Mouse (Mus musculus): ENCODE data around the gene Fkbp14.
A peak's percentile ranks its signal among the peaks of the same experiment; 100 is the strongest.

Fkbp14 gene

GRCm38 (mm10) chr6:54586911-54587310, 10.2 kb downstream of the Fkbp14 start:
- DNase-seq, result no peak

- DNase-seq, result peak; percentile 11
These were observed 10.9 kb downstream of the Fkbp14 start for GRCm38 (mm10) chr6:54586175-54586574.

GRCm38 (mm10) chr6:54573218-54573955, 23.7 kb downstream of the Fkbp14 start:
- DNase-seq, result no peak

- DNase-seq, result no peak
These were observed 27.3 kb downstream of the Fkbp14 start for GRCm38 (mm10) chr6:54569776-54570175.

- no peak for DNase-seq
These were observed 30.6 kb downstream of the Fkbp14 start for GRCm38 (mm10) chr6:54566546-54566919.

GRCm38 (mm10) chr6:54565665-54566545, 31.2 kb downstream of the Fkbp14 start, which contains the start of gene Scrn1:
Scrn1 (minus strand) TSS chr6:54566489.
- peak; percentile 85 for DNase-seq

- peak; percentile 43 for DNase-seq
These were observed 32.1 kb downstream of the Fkbp14 start for GRCm38 (mm10) chr6:54565012-54565411.

GRCm38 (mm10) chr6:54564506-54564991, 32.6 kb downstream of the Fkbp14 start:
- no peak for DNase-seq

- no peak for DNase-seq
These were observed 33.5 kb downstream of the Fkbp14 start for GRCm38 (mm10) chr6:54563561-54563960.

GRCm38 (mm10) chr6:54562018-54562809, 34.9 kb downstream of the Fkbp14 start:
- DNase-seq, result no peak

GRCm38 (mm10) chr6:54558466-54558865, 38.6 kb downstream of the Fkbp14 start:
- DNase-seq, result no peak

GRCm38 (mm10) chr6:54557671-54558070, 39.4 kb downstream of the Fkbp14 start:
- DNase-seq, result no peak

- no peak for DNase-seq
These were observed 41.3 kb downstream of the Fkbp14 start for GRCm38 (mm10) chr6:54555816-54556215.

GRCm38 (mm10) chr6:54554341-54555110, 42.6 kb downstream of the Fkbp14 start:
- DNase-seq, result no peak

- no peak for DNase-seq
These were observed 43.5 kb downstream of the Fkbp14 start for GRCm38 (mm10) chr6:54553632-54554031.

- DNase-seq, result no peak
These were observed 44.2 kb downstream of the Fkbp14 start for GRCm38 (mm10) chr6:54552721-54553413.

- DNase-seq, result no peak
These were observed 46.2 kb downstream of the Fkbp14 start for GRCm38 (mm10) chr6:54550801-54551323.

GRCm38 (mm10) chr6:54549311-54549710, 47.8 kb downstream of the Fkbp14 start:
- no peak for DNase-seq

- DNase-seq, result no peak
These were observed 48.6 kb downstream of the Fkbp14 start for GRCm38 (mm10) chr6:54548314-54549019.

GRCm38 (mm10) chr6:54543646-54544045, 53.5 kb downstream of the Fkbp14 start:
- DNase-seq, result no peak

GRCm38 (mm10) chr6:54542836-54543235, 54.3 kb downstream of the Fkbp14 start:
- no peak for DNase-seq
